Mouse (Mus musculus) midbrain, embryonic 16.5 days (tissue): Measurements from ENCODE around the gene Gm12216. TPM values are rescaled to one million over a fixed set of nuclear protein-coding genes. Genes with fewer than 3 reads are reported as not detected.

Experiments used
- ATAC-seq: fragments of 200-750 bp; cut with Nextera tagmentation; 2 replicates; pipeline ENCODE4 v1.8.0; 2017; ENCODE audit warnings: moderate TSS enrichment
- H3K27ac ChIP-seq: fragments of 300-500 bp; sonication (generic); 2 replicates; pipeline ENCODE4 v1.5.1; 2014; ENCODE audit warnings: mild to moderate bottlenecking, low read length, mixed read lengths
- H3K27me3 ChIP-seq: fragments of 300-500 bp; sonication (generic); 2 replicates; pipeline ENCODE4 v1.6.1; 2014; ENCODE audit warnings: low read depth, low read length, mixed read lengths; ENCODE audit not compliant: control insufficient read depth, insufficient read depth
- H3K36me3 ChIP-seq: fragments of 300-500 bp; sonication (generic); 2 replicates; pipeline ENCODE4 v1.6.1; 2014; ENCODE audit warnings: mild to moderate bottlenecking, low read length, moderate library complexity, mixed read lengths; ENCODE audit not compliant: control insufficient read depth, insufficient read depth
- H3K4me1 ChIP-seq: fragments of 300-500 bp; sonication (generic); 2 replicates; pipeline ENCODE4 v1.6.1; 2014; ENCODE audit warnings: mild to moderate bottlenecking, low read length, mixed read lengths; ENCODE audit not compliant: control insufficient read depth, insufficient read depth
- H3K4me2 ChIP-seq: fragments of 300-500 bp; sonication (generic); 2 replicates; pipeline ENCODE4 v1.6.1; 2014; ENCODE audit warnings: mild to moderate bottlenecking, low read length, mixed read lengths
- H3K4me3 ChIP-seq: fragments of 300-500 bp; sonication (generic); 2 replicates; pipeline ENCODE4 v1.5.1; 2014; ENCODE audit warnings: low read depth, mild to moderate bottlenecking, low read length, moderate library complexity, mixed read lengths
- H3K9ac ChIP-seq: fragments of 300-500 bp; sonication (generic); 2 replicates; pipeline ENCODE4 v1.6.1; 2014; ENCODE audit warnings: low read depth, low read length, mixed read lengths
- H3K9me3 ChIP-seq: fragments of 300-500 bp; sonication (generic); replicated peaks from 2 replicates; pipeline ENCODE4 v1.6.1; 2014; ENCODE audit warnings: mild to moderate bottlenecking, low read length, mixed read lengths; ENCODE audit not compliant: control insufficient read depth, poor library complexity, severe bottlenecking
- WGBS: fragments of 180-500 bp; shearing (Covaris S2); extraction: QIAGEN DNeasy Blood & Tissue Kit; methylation state at CpG from one replicate; pipeline ENCODE4 v1.1.7; 2014; 5-methylcytosine and 5-hydroxymethylcytosine counted together
- polyA plus RNA-seq: library from polyadenylated mRNA; unstranded; fragments of >200 nt; fragmentation: Nextera tagmentation; extraction: Ambion mirVana; gene quantifications from 2 replicates; pipeline ENCODE4 v1.2.1, GENCODE M21; 2015

The Gm12216 gene
- polyA plus RNA-seq, 1 experiment from 2014 or later, result 0.31 TPM

DNA sequence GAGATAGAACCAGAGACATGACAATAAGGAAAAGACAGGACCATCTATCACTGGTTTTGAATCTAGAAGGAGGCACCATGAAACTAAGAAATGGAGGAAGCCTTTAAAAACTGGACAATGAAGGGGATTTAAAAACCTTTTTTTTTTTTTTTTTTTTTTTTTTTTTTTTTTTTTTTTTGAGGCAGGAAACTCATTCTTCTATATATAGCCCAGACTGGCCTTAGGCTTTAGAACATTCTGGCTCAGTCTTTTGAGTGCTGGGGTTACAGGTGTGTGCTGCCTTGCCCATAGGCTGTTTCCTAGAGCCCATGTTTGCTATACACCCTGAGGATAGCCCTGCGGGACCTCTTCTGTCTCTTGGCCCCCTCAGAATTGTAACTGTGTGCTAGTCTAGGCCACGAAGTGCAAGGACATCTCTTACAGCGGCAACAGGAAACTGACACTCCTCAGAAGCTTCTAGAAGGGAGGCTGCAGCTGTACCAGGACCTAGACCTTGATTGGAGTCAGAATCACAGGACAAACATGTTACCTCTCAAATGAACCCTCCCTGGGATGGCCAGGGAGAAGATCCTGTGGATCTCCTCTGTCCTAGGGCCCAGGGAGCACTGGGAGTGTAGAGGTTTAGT lies 73.6 kb downstream of the Gm12216 start:
- Histone ChIP-seq H3K9ac (no peak overlapping the region), H3K4me1 (no peaks in the 10 kb centered on the region), H3K9me3 (no peaks in the 10 kb centered on the region), H3K4me2 (no peak overlapping the region), H3K27me3 (no peaks in the 10 kb centered on the region), H3K4me3 (no peak overlapping the region), H3K27ac (no peak overlapping the region), H3K36me3 (no peaks in the 10 kb centered on the region)
- 93% methylated on average over 3 of the region's 3 CpGs for WGBS
- ATAC-seq, result no peak

DNA sequence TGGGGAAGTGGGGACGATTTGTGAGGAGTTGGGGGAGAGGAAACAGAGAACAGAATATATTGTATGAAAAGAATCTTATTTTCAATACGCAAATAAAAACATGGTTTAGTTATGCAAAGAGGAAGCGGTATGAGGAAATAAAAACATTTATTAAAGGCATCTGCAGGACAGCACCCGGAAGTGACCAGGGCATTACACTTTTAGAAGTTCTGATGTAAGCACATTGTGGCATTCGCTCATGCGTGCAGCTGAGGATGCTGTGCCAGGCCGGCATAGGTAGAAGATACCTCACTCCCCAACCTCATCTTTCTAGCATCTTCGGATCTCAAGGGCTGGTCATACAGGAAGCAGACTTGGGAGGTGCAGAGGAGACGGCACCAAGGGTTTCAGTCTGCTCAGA lies 75.8 kb downstream of the Gm12216 start:
- Histone ChIP-seq H3K4me2 (no peak overlapping the region), H3K4me1 (no peaks in the 10 kb centered on the region), H3K9ac (no peak overlapping the region), H3K9me3 (no peaks in the 10 kb centered on the region), H3K36me3 (no peaks in the 10 kb centered on the region), H3K27me3 (no peaks in the 10 kb centered on the region), H3K4me3 (no peak overlapping the region), H3K27ac (no peak overlapping the region)
- WGBS, result 90% methylated on average over 9 of the region's 9 CpGs
- ATAC-seq, result no peak

DNA sequence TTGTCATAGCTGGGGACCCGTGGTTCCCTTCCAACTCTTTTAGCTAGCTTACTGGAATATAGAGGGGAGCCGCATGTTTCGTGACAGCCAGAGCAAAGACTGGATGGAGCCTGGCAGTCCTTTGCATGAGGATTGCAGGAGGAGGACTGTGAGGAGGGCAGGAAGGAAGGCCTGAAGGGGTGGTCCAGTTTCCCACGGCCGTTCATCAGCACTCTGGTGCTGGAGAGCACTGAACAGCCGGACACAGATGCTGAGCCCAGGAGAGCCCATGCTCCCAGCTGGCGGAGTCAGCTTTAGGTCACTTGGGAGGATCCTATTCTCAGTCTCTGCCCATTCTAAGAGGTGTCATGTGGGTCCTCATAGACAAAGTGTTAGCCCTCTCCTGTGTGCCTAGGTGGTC lies 77.1 kb downstream of the Gm12216 start:
- no peak overlapping the region for H3K27ac ChIP-seq
- no peaks in the 10 kb centered on the region for H3K4me1 ChIP-seq
- ATAC-seq, result no peak
- H3K9me3 ChIP-seq, result no peaks in the 10 kb centered on the region
- H3K4me2 ChIP-seq, result no peak overlapping the region
- H3K27me3 ChIP-seq, result no peaks in the 10 kb centered on the region
- no peaks in the 10 kb centered on the region for H3K36me3 ChIP-seq
- no peak overlapping the region for H3K4me3 ChIP-seq
- WGBS, result 93% methylated on average over 7 of the region's 7 CpGs
- no peak overlapping the region for H3K9ac ChIP-seq

DNA sequence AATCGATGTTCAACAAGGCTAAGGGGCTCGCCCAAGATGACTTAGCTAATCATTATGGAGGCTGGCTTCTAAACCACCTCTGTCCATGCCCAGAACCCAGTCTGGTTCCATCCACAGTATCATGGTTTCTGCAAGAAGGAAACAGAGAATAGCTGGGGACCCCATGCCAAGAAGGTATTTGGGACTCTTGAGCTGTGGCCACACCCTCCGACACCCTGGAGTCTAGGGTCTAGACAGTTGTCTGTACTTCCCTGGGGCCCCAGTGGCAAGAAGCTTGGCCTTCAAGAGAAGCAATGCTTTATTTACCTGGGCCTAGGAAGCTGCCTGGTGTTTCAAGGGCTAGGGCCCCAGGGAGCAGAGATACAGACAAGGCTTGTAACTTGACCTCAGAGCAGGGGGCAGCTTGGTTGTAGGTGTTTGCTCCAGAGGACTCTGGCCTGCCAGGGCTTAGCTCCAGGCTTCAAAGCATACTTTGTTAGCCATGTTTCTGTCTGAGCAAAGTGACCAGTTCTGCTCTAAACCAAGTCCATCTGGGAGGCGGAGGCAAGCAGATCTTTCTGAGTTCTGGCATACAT lies 77.8 kb downstream of the Gm12216 start:
- Histone ChIP-seq H3K4me1 (no peaks in the 10 kb centered on the region), H3K4me3 (no peak overlapping the region), H3K36me3 (no peaks in the 10 kb centered on the region), H3K9ac (no peak overlapping the region), H3K27ac (no peak overlapping the region), H3K9me3 (no peaks in the 10 kb centered on the region), H3K4me2 (no peak overlapping the region), H3K27me3 (no peaks in the 10 kb centered on the region)
- WGBS, result 89% methylated on average over 4 of the region's 4 CpGs
- ATAC-seq, result no peak

DNA sequence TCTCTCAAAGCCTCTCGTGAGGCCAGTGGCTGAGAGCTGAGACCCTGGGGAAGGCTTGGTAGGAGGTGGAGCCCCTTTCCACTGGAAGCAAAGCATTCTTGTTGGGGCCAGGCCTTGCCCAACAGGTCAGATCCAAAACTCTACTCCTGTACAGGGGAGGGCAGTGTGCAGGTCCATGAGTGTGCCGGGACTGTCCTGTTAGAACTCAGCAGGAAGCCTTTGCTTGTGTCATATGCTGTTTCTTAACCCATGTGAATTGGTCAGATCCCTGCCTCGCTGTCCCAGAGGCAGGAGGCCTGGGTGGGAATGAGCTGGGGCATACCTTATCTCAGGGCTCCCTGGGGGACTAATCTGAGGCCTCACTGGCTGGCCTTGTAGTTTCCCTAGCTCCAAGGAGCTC lies 78.8 kb downstream of the Gm12216 start:
- Histone ChIP-seq H3K4me2 (no peak overlapping the region), H3K4me1 (no peaks in the 10 kb centered on the region), H3K9me3 (no peaks in the 10 kb centered on the region), H3K36me3 (no peaks in the 10 kb centered on the region), H3K27me3 (no peaks in the 10 kb centered on the region), H3K27ac (no peak overlapping the region), H3K9ac (no peak overlapping the region), H3K4me3 (no peak overlapping the region)
- 61% methylated on average over 3 of the region's 3 CpGs for WGBS
- no peak for ATAC-seq

DNA sequence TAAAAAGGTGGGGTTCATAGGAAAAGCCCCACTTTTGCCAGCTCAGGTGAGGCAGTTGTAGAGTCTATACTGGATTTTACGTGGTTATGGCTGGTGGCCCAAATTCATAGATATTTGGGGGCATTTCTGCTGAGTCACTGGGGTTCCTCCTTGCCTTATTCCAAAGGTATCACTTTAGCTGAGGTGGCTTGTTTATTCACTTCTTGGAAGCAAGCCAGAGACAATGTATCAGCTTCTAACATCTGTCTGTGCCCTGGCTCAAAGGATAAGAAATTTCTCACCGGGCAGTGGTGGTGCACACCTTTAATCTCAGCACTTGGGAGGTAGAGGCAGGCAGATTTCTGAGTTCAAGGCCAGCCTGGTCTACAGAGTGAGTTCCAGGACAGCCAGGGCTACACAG lies 79.2 kb downstream of the Gm12216 start:
- H3K4me1 ChIP-seq, result no peaks in the 10 kb centered on the region
- 95% methylated on average over 2 of the region's 2 CpGs for WGBS
- H3K4me2 ChIP-seq, result no peak overlapping the region
- no peaks in the 10 kb centered on the region for H3K9me3 ChIP-seq
- no peaks in the 10 kb centered on the region for H3K36me3 ChIP-seq
- H3K9ac ChIP-seq, result no peak overlapping the region
- H3K27me3 ChIP-seq, result no peaks in the 10 kb centered on the region
- no peak overlapping the region for H3K27ac ChIP-seq
- no peak for ATAC-seq
- no peak overlapping the region for H3K4me3 ChIP-seq

DNA sequence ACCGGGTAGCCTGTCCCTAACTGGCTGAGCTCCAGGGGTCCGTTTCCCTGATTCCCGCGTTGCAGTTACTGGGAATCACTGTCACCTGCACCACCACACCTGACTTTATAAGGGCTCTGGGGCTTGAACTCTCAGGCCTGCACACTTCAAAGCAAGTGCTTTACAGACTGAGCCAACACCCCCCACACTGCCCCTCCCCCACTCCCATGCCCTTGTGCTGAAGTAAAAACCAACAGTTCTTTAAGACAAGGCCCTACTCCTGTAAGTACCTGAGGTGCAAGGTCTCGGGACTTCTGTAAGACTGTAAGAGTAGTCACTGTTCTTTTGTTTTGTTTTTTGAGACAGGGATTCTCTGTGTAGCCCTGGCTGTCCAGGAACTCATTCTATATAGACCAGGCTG lies 80.6 kb downstream of the Gm12216 start:
- Histone ChIP-seq H3K36me3 (no peaks in the 10 kb centered on the region), H3K9me3 (no peaks in the 10 kb centered on the region), H3K27ac (no peak overlapping the region), H3K4me1 (no peaks in the 10 kb centered on the region), H3K4me3 (no peak overlapping the region), H3K9ac (no peak overlapping the region), H3K27me3 (no peaks in the 10 kb centered on the region), H3K4me2 (no peak overlapping the region)
- whole genome bisulfite sequencing, result 86% methylated on average over 5 of the region's 5 CpGs
- ATAC-seq, result no peak

DNA sequence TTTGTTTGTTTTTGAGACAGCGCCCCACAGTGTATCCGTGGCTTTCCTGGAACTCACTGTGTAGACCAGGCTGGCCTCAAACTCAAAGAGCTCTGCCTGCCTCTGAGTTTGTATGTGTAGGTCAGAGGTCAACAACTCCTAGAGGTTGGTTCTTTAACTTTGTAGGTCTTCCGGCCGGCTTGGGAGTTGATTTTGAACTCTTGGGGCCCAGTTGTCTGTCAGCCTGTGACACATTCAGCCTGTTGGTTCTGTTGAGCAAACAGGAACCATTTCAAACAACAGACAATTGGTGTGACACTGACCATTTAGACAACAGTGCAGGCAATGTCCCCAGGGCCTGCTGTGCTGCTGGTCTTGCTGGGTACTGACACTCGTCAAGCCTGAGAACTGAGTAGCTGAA lies 81.3 kb downstream of the Gm12216 start:
- no peak for ATAC-seq
- Histone ChIP-seq H3K9ac (no peak overlapping the region), H3K4me3 (no peak overlapping the region), H3K4me2 (no peak overlapping the region), H3K4me1 (no peaks in the 10 kb centered on the region), H3K27me3 (no peaks in the 10 kb centered on the region), H3K27ac (no peak overlapping the region), H3K36me3 (no peaks in the 10 kb centered on the region), H3K9me3 (no peaks in the 10 kb centered on the region)
- 76% methylated on average over 5 of the region's 5 CpGs for WGBS

DNA sequence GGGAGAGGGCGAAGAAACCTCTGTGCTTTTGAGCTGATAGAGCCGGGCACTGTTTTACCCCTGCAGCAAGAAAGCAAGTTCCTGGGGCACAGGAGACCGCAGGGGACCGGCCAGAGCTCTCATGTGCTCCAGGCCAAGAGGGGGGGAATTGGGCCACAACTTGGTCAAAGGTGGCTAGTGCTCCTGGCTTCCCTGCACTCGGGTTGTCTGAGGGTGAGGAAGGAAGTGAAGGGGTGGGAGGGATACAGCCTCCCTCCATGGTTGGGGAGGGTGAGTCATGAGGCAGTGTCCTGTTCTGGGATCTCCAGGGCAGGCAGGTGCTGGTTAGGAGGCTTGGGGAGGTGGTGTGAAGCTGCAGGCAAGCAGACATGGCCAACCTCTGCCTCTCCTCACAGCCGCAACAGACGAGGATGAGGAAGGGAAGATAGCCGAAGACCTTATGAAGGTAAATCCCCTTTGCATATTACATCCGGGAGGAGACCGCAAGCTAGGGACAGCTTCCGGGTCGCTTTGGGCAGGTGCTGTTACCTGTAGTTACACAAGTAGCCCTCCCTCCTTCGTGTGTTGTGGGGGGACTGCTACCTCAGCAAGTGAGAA lies 84.3 kb downstream of the Gm12216 start:
- no peaks in the 10 kb centered on the region for H3K9me3 ChIP-seq
- H3K9ac ChIP-seq, result no peak overlapping the region
- 91% methylated on average over 13 of the region's 13 CpGs for WGBS
- no peak overlapping the region for H3K27ac ChIP-seq
- no peaks in the 10 kb centered on the region for H3K36me3 ChIP-seq
- H3K4me2 ChIP-seq, result no peak overlapping the region
- H3K27me3 ChIP-seq, result peaks cover 6% of the 10 kb centered on the region; the same call in 1 of the 2 replicates
- no peak overlapping the region for H3K4me3 ChIP-seq
- peaks cover 4% of the 10 kb centered on the region for H3K4me1 ChIP-seq
- ATAC-seq, result no peak
